Mouse (Mus musculus) liver, embryonic 15.5 days (tissue): ENCODE measurements around the gene Klc1. TPM values are rescaled to one million over a fixed set of nuclear protein-coding genes. Genes with fewer than 3 reads are reported as not detected.
"Not testable (repeated sequence)": the region's sequence is repeated elsewhere in the genome, so short reads cannot be mapped to it uniquely, and the experiment has no call there.

Source experiments
- ATAC-seq: fragments of 200-750 bp; cut with Nextera tagmentation; 2 replicates; pipeline ENCODE4 v1.8.0; 2017; ENCODE audit warnings: moderate number of reproducible peaks, mild to moderate bottlenecking, moderate library complexity; ENCODE audit not compliant: insufficient read depth
- H3K27ac ChIP-seq: fragments of 300-500 bp; sonication (generic); replicated peaks from 2 replicates; pipeline ENCODE4 v1.5.1; 2015; ENCODE audit warnings: mild to moderate bottlenecking, inconsistent platforms
- H3K27me3 ChIP-seq: fragments of 300-500 bp; sonication (generic); 2 replicates; pipeline ENCODE4 v1.6.1; 2015; ENCODE audit warnings: mild to moderate bottlenecking, inconsistent platforms
- H3K36me3 ChIP-seq: fragments of 300-500 bp; sonication (generic); replicated peaks from 2 replicates; pipeline ENCODE4 v1.6.1; 2015; ENCODE audit warnings: moderate library complexity, mild to moderate bottlenecking, inconsistent platforms
- H3K4me1 ChIP-seq: fragments of 300-500 bp; sonication (generic); replicated peaks from 2 replicates; pipeline ENCODE4 v1.6.1; 2015; ENCODE audit warnings: inconsistent platforms
- H3K4me2 ChIP-seq: fragments of 300-500 bp; sonication (generic); 2 replicates; pipeline ENCODE4 v1.6.1; 2015; ENCODE audit warnings: moderate library complexity, mild to moderate bottlenecking, inconsistent platforms
- H3K4me3 ChIP-seq: fragments of 300-500 bp; sonication (generic); replicated peaks from 2 replicates; pipeline ENCODE4 v1.5.1; 2015; ENCODE audit warnings: mild to moderate bottlenecking, inconsistent platforms
- H3K9ac ChIP-seq: fragments of 300-500 bp; sonication (generic); 2 replicates; pipeline ENCODE4 v1.6.1; 2015; ENCODE audit warnings: moderate library complexity, mild to moderate bottlenecking, inconsistent platforms
- H3K9me3 ChIP-seq: fragments of 300-500 bp; sonication (generic); replicated peaks from 2 replicates; pipeline ENCODE4 v1.6.1; 2016; ENCODE audit warnings: inconsistent platforms
- WGBS: fragments of 180-500 bp; shearing (Covaris S2); methylation state at CpG from one replicate; pipeline ENCODE4 v1.1.7; 2015; ENCODE audit warnings: mixed read lengths; ENCODE audit not compliant: insufficient replicate concordance; 5-methylcytosine and 5-hydroxymethylcytosine counted together
- polyA plus RNA-seq: library from polyadenylated mRNA; unstranded; fragments of >200 nt; fragmentation: Nextera tagmentation; extraction: Ambion mirVana; gene quantifications from 2 replicates; pipeline ENCODE4 v1.2.1, GENCODE M21; 2015

The Klc1 gene
- polyA plus RNA-seq: 18.1 and 18.3 TPM in 2 replicates

GRCm38 (mm10) chr12:111758381-111759175 lies at the start of gene Klc1:
Gene Klc1 (plus strand): TSS chr12:111758849.
- Histone ChIP-seq H3K9me3 (no peaks in the 10 kb centered on the region), H3K9ac (peak within 1 kb of the TSS; percentile 82), H3K4me2 (peak within 1 kb of the TSS; percentile 96), H3K4me3 (peak within 1 kb of the TSS; percentile 72), H3K27ac (peak within 1 kb of the TSS; percentile 82), H3K27me3 (peaks cover 5% of the 10 kb centered on the region), H3K36me3 (peaks cover 12% of the 10 kb centered on the region), H3K4me1 (peaks cover 58% of the 10 kb centered on the region)
- ATAC-seq: peak; percentile 76
- under 1% methylated on average over 85 of the region's 85 CpGs for WGBS

GRCm38 (mm10) chr12:111710091-111710490 lies 48.6 kb upstream of the Klc1 start:
- Histone ChIP-seq H3K36me3 (peaks cover 37% of the 10 kb centered on the region), H3K9me3 (no peaks in the 10 kb centered on the region), H3K4me2 (no peak overlapping the region), H3K27ac (no peak overlapping the region), H3K4me1 (peaks cover 32% of the 10 kb centered on the region), H3K27me3 (no peaks in the 10 kb centered on the region), H3K4me3 (no peak overlapping the region), H3K9ac (no peak overlapping the region)
- WGBS: 78% methylated on average over 10 of the region's 10 CpGs
- no peak for ATAC-seq

GRCm38 (mm10) chr12:111712476-111712875 lies 46.2 kb upstream of the Klc1 start:
- WGBS: 0% methylated on average over 33 of the region's 33 CpGs
- peak; percentile 13 for ATAC-seq

GRCm38 (mm10) chr12:111713004-111713651 lies 45.5 kb upstream of the Klc1 start, which contains the start of the genes Bag5 and Apopt1:
Gene Bag5 (minus strand): TSS chr12:111713257.
Gene Apopt1 (plus strand): TSS chr12:111713261.
- H3K36me3 ChIP-seq: peaks cover 31% of the 10 kb centered on the region
- peak within 1 kb of the TSS; percentile 95 for H3K9ac ChIP-seq
- H3K4me1 ChIP-seq: peaks cover 34% of the 10 kb centered on the region
- H3K27ac ChIP-seq: peak within 1 kb of the TSS; percentile 78
- H3K9me3 ChIP-seq: no peaks in the 10 kb centered on the region
- peak; percentile 85 for ATAC-seq
- no peaks in the 10 kb centered on the region for H3K27me3 ChIP-seq
- peak within 1 kb of the TSS; percentile 94 for H3K4me3 ChIP-seq
- WGBS: under 1% methylated on average over 86 of the region's 86 CpGs
- peak within 1 kb of the TSS; percentile 96 for H3K4me2 ChIP-seq

More at GRCm38 (mm10) chr12:111712476-111712875, 46.2 kb upstream of the Klc1 start:
- peak overlapping the region; percentile 94 for H3K4me3 ChIP-seq
- H3K36me3 ChIP-seq: peaks cover 37% of the 10 kb centered on the region
- peak overlapping the region; percentile 78 for H3K27ac ChIP-seq
- no peaks in the 10 kb centered on the region for H3K9me3 ChIP-seq
- H3K4me1 ChIP-seq: peaks cover 34% of the 10 kb centered on the region
- H3K27me3 ChIP-seq: no peaks in the 10 kb centered on the region
- peak overlapping the region; percentile 96 for H3K4me2 ChIP-seq
- peak overlapping the region; percentile 95 for H3K9ac ChIP-seq

GRCm38 (mm10) chr12:111713880-111714279 lies 44.8 kb upstream of the Klc1 start:
- not testable (repeated sequence) for H3K27ac ChIP-seq, H3K27me3 ChIP-seq, H3K9me3 ChIP-seq, ATAC-seq, H3K9ac ChIP-seq
- H3K4me3 ChIP-seq: peak overlapping the region; percentile 94
- peak overlapping the region; percentile 96 for H3K4me2 ChIP-seq
- peaks cover 34% of the 10 kb centered on the region for H3K4me1 ChIP-seq
- peaks cover 25% of the 10 kb centered on the region for H3K36me3 ChIP-seq
- 60% methylated on average over 6 of the region's 6 CpGs for WGBS

GRCm38 (mm10) chr12:111716505-111716904 lies 42.1 kb upstream of the Klc1 start:
- Histone ChIP-seq H3K36me3 (no peaks in the 10 kb centered on the region), H3K9ac (no peak overlapping the region), H3K9me3 (no peaks in the 10 kb centered on the region), H3K4me3 (no peak overlapping the region), H3K4me2 (no peak overlapping the region), H3K27me3 (no peaks in the 10 kb centered on the region), H3K4me1 (peaks cover 29% of the 10 kb centered on the region), H3K27ac (no peak overlapping the region)
- WGBS: 89% methylated on average over 7 of the region's 7 CpGs
- no peak for ATAC-seq

GRCm38 (mm10) chr12:111718656-111719055 lies 40.0 kb upstream of the Klc1 start:
- no peak for ATAC-seq
- H3K4me3 ChIP-seq: no peak overlapping the region
- no peaks in the 10 kb centered on the region for H3K9me3 ChIP-seq
- peaks cover 16% of the 10 kb centered on the region for H3K4me1 ChIP-seq
- H3K27me3 ChIP-seq: no peaks in the 10 kb centered on the region
- H3K9ac ChIP-seq: no peak overlapping the region
- peaks cover 2% of the 10 kb centered on the region for H3K36me3 ChIP-seq
- WGBS: 69% methylated on average over 8 of the region's 8 CpGs
- no peak overlapping the region for H3K4me2 ChIP-seq
- H3K27ac ChIP-seq: no peak overlapping the region

- no peak for ATAC-seq
- Histone ChIP-seq H3K36me3 (peaks cover 16% of the 10 kb centered on the region), H3K4me1 (peaks cover 3% of the 10 kb centered on the region; the same call in 1 of the 2 replicates), H3K27ac (no peak overlapping the region), H3K4me2 (no peak overlapping the region), H3K9ac (no peak overlapping the region), H3K27me3 (no peaks in the 10 kb centered on the region), H3K4me3 (no peak overlapping the region), H3K9me3 (no peaks in the 10 kb centered on the region)
- 75% methylated on average over 4 of the region's 4 CpGs for WGBS
These were observed 38.4 kb upstream of the Klc1 start for GRCm38 (mm10) chr12:111720222-111720621.

- peaks cover 16% of the 10 kb centered on the region for H3K36me3 ChIP-seq
- no peak overlapping the region for H3K27ac ChIP-seq
- no peak overlapping the region for H3K4me2 ChIP-seq
- no peaks in the 10 kb centered on the region for H3K4me1 ChIP-seq
- H3K9ac ChIP-seq: no peak overlapping the region
- no peak overlapping the region for H3K4me3 ChIP-seq
- H3K9me3 ChIP-seq: no peaks in the 10 kb centered on the region
- WGBS: 64% methylated on average over 9 of the region's 9 CpGs
- H3K27me3 ChIP-seq: no peaks in the 10 kb centered on the region
- no peak for ATAC-seq
These were observed 36.0 kb upstream of the Klc1 start for GRCm38 (mm10) chr12:111722654-111723053.

- no peak overlapping the region for H3K27ac ChIP-seq
- no peaks in the 10 kb centered on the region for H3K9me3 ChIP-seq
- H3K4me1 ChIP-seq: no peaks in the 10 kb centered on the region
- ATAC-seq: no peak
- WGBS: 69% methylated on average over 6 of the region's 6 CpGs
- no peak overlapping the region for H3K4me3 ChIP-seq
- no peak overlapping the region for H3K4me2 ChIP-seq
- H3K27me3 ChIP-seq: no peaks in the 10 kb centered on the region
- H3K9ac ChIP-seq: no peak overlapping the region
- peaks cover 16% of the 10 kb centered on the region for H3K36me3 ChIP-seq
These were observed 33.9 kb upstream of the Klc1 start for GRCm38 (mm10) chr12:111724638-111725337.
